In the genomic region with DNA sequence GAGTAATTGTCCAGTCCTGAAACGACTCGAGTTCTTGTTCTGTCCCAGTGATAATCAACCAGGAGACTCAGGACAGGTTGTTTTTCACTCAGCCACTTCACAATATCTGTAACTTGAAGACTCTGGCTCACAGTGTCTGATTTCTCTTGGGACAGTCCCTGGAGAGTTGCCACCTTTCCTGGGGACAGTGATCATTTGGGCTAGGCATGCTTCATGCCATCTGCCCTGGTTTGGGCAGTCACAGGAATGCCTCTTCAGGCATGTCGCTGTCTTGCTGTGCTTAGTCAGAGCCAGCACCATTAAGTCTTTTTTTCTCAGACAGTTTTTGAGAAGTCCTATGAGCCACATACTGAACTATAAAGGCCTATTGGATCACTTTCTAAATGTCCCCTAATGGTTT, we compare ENCODE assay signal across 20 mouse cellular contexts.
DNase-seq lines count a peak whose midpoint lies in the region; ATAC-seq and TF ChIP-seq lines count a peak whose summit lies in the region.
"Had no signal": no experiment of that assay in that cellular context is flagged by ENCODE, and none has a peak within 500 bp of the region (broad histone marks: within the 10 kb centered on the region; RNA-seq: fewer than 3 reads in every experiment).

No protein-coding gene starts in this region.

- H3K4me1 ChIP-seq in heart, adult 2 months (ENCODE audit: control insufficient read depth, insufficient read depth, low read length): peaks cover 1% of the 10 kb centered on the region; the same call in 1 of the 2 replicates
- H3K4me1 ChIP-seq in heart, embryonic 12.5 days (replicated peaks): no peaks in the 10 kb centered on the region
- no peaks in the 10 kb centered on the region for H3K4me1 ChIP-seq in midbrain, embryonic 14.5 days (ENCODE audit: control insufficient read depth, insufficient read depth, low read length)
- H3K4me1 ChIP-seq: embryonic facial prominence, embryonic 15.5 days; heart, embryonic 15.5 days; limb, embryonic 10.5 days; liver, embryonic 12.5 days had no signal

- no peaks in the 10 kb centered on the region for H3K36me3 ChIP-seq in heart, adult 2 months (ENCODE audit: control insufficient read depth, insufficient read depth, low read length)
- no peaks in the 10 kb centered on the region for H3K36me3 ChIP-seq in heart, embryonic 12.5 days
- H3K36me3 ChIP-seq in midbrain, embryonic 14.5 days (ENCODE audit: control insufficient read depth, insufficient read depth, low read length): no peaks in the 10 kb centered on the region
- H3K36me3 ChIP-seq: embryonic facial prominence, embryonic 15.5 days; heart, embryonic 15.5 days; limb, embryonic 10.5 days; liver, embryonic 12.5 days had no signal

- peak; percentile 69 to 75 for DNase-seq in cerebellum, postnatal 14 days
- no peak for DNase-seq in cerebellum, adult 11 months
- DNase-seq in heart, adult 2 months: peak in 1 of 2 experiments; percentile 63
- DNase-seq in Muller cell, postnatal 12 days (ENCODE audit: inconsistent ontology term): peak; percentile 65
- DNase-seq in gastrocnemius, postnatal 14 days: peak; percentile 13
- no peak for DNase-seq in midbrain, embryonic 14.5 days
- DNase-seq: adrenal gland, adult 2 months; B cell, adult 2 months; kidney, adult 8-10 months; lung, adult 2 months; lung, postnatal 36 days; right cerebral cortex, postnatal 25 days; thymus, adult 2 months had no signal

- TF ChIP-seq CTCF in heart, adult 2 months (IDR thresholded peaks at IDR 0.05): no peak

- H3K4me2 ChIP-seq in heart, embryonic 12.5 days: no peak overlapping the region
- H3K4me2 ChIP-seq in midbrain, embryonic 14.5 days (ENCODE audit: low read length): no peak overlapping the region
- H3K4me2 ChIP-seq: embryonic facial prominence, embryonic 15.5 days; heart, embryonic 15.5 days; liver, embryonic 12.5 days had no signal

- TF ChIP-seq POLR2A in heart, adult 2 months (IDR thresholded peaks at IDR 0.05; ENCODE audit: insufficient read depth, low read depth, low read length): no peak

- no peak for ATAC-seq in heart, embryonic 12.5 days (ENCODE audit: insufficient number of reproducible peaks, low FRiP score)
- ATAC-seq in midbrain, embryonic 14.5 days (ENCODE audit: low FRiP score, low TSS enrichment): no peak
- ATAC-seq: forebrain, embryonic 16.5 days; inflammation-experienced regulatory T-cells, adult 6 months; liver, embryonic 12.5 days had no signal

- WGBS in heart, adult 2 months: 57% methylated on average over 3 of the region's 3 CpGs
- WGBS in heart, embryonic 12.5 days: 70% methylated on average over 3 of the region's 3 CpGs
- WGBS in midbrain, embryonic 14.5 days: 91% methylated on average over 3 of the region's 3 CpGs

- peak; percentile 94 for TF ChIP-seq EP300 in heart, adult 2 months (IDR thresholded peaks at IDR 0.05; ENCODE audit: insufficient read depth, low read depth, low read length)

- H3K9me3 ChIP-seq in heart, embryonic 12.5 days (replicated peaks): no peaks in the 10 kb centered on the region
- no peaks in the 10 kb centered on the region for H3K9me3 ChIP-seq in midbrain, embryonic 14.5 days (ENCODE audit: control insufficient read depth, low read length)
- H3K9me3 ChIP-seq: embryonic facial prominence, embryonic 15.5 days; heart, embryonic 15.5 days; limb, embryonic 10.5 days; liver, embryonic 12.5 days had no signal

- no peaks in the 10 kb centered on the region for H3K27me3 ChIP-seq in heart, adult 2 months (ENCODE audit: control insufficient read depth, insufficient read depth, low read length)
- H3K27me3 ChIP-seq in heart, embryonic 12.5 days (replicated peaks): no peaks in the 10 kb centered on the region
- H3K27me3 ChIP-seq in midbrain, embryonic 14.5 days (ENCODE audit: control insufficient read depth, insufficient read depth, low read length): no peaks in the 10 kb centered on the region
- H3K27me3 ChIP-seq: embryonic facial prominence, embryonic 15.5 days; heart, embryonic 15.5 days; liver, embryonic 12.5 days had no signal

- intact Hi-C loops in heart, adult 2 months (cut with DNase I): loop anchor here (10.0 kb wide), 1 partner anchor 630 kb away; no protein-coding TSS in a partner anchor
- intact Hi-C loops in gastrocnemius, postnatal 14 days (cut with DNase I; ENCODE audit: low total_unique reads): no loop called here

- no peak overlapping the region for H3K4me3 ChIP-seq in heart, adult 2 months
- H3K4me3 ChIP-seq in heart, embryonic 12.5 days: no peak overlapping the region
- no peak overlapping the region for H3K4me3 ChIP-seq in midbrain, embryonic 14.5 days (replicated peaks; ENCODE audit: low read depth, low read length)
- H3K4me3 ChIP-seq: embryonic facial prominence, embryonic 15.5 days; heart, embryonic 15.5 days; limb, embryonic 10.5 days; liver, embryonic 12.5 days had no signal

- no peak overlapping the region for H3K9ac ChIP-seq in heart, adult 2 months (ENCODE audit: low read depth, low read length)
- H3K9ac ChIP-seq in heart, embryonic 12.5 days: no peak overlapping the region
- H3K9ac ChIP-seq in midbrain, embryonic 14.5 days (replicated peaks; ENCODE audit: low read length): no peak overlapping the region
- H3K9ac ChIP-seq: embryonic facial prominence, embryonic 15.5 days; heart, embryonic 15.5 days; liver, embryonic 12.5 days had no signal

- no peaks in the 10 kb centered on the region for H3K79me2 ChIP-seq in heart, adult 2 months (replicated peaks; ENCODE audit: control insufficient read depth, insufficient read depth, low read length)

- peak overlapping the region; percentile 60 for H3K27ac ChIP-seq in heart, adult 2 months
- no peak overlapping the region for H3K27ac ChIP-seq in heart, embryonic 12.5 days (ENCODE audit: poor library complexity, severe bottlenecking)
- no peak overlapping the region for H3K27ac ChIP-seq in midbrain, embryonic 14.5 days (replicated peaks; ENCODE audit: low read depth, low read length)
- H3K27ac ChIP-seq: embryonic facial prominence, embryonic 15.5 days; heart, embryonic 15.5 days; limb, embryonic 10.5 days; liver, embryonic 12.5 days had no signal

Comparison
In these comparisons a context has a peak if more than half of its experiments do, and no peak if none do; other contexts are left out.
1. DNase-seq: peak in cerebellum, postnatal 14 days (2 of 2), Muller cell, postnatal 12 days (single experiment) and gastrocnemius, postnatal 14 days (single experiment); none in cerebellum, adult 11 months (single experiment) and midbrain, embryonic 14.5 days (single experiment).